Mouse (Mus musculus) right cerebral cortex, adult 18-20 months (tissue): Measurements from ENCODE around the gene Nt5c2.
A peak's percentile ranks its signal among the peaks of the same experiment; 100 is the strongest.

Source experiments
- DNase-seq: peaks from one replicate; pipeline ENCODE4 v3.0.0; 2022; ENCODE audit warnings: mixed read lengths

The Nt5c2 gene

GRCm38 (mm10) chr19:47014447-47015381 lies at the start of gene Nt5c2, which contains the start of gene Ina:
Nt5c2 (minus strand) TSS chr19:47015153.
Ina (plus strand) TSS chr19:47014698.
- peak; percentile 86 for DNase-seq

- DNase-seq: no peak
Measured at GRCm38 (mm10) chr19:47057684-47058083, 42.7 kb upstream of the Nt5c2 start.

- no peak for DNase-seq
Measured at GRCm38 (mm10) chr19:47053471-47053870, 38.5 kb upstream of the Nt5c2 start.

GRCm38 (mm10) chr19:47052927-47053326 lies 38.0 kb upstream of the Nt5c2 start:
- no peak for DNase-seq

GRCm38 (mm10) chr19:47050271-47051032 lies 35.5 kb upstream of the Nt5c2 start, which contains the start of gene Pcgf6:
Pcgf6 (minus strand) TSS chr19:47050906.
- DNase-seq: peak; percentile 90

GRCm38 (mm10) chr19:47049840-47050239 lies 34.9 kb upstream of the Nt5c2 start:
- no peak for DNase-seq

- DNase-seq: no peak
Measured at GRCm38 (mm10) chr19:47049061-47049460, 34.1 kb upstream of the Nt5c2 start.

GRCm38 (mm10) chr19:47047236-47047833 lies 32.4 kb upstream of the Nt5c2 start:
- DNase-seq: no peak

GRCm38 (mm10) chr19:47046343-47046742 lies 31.4 kb upstream of the Nt5c2 start:
- no peak for DNase-seq

GRCm38 (mm10) chr19:47043608-47044007 lies 28.7 kb upstream of the Nt5c2 start:
- DNase-seq: no peak

- peak; percentile 59 for DNase-seq
Measured at GRCm38 (mm10) chr19:47040720-47041473, 25.9 kb upstream of the Nt5c2 start.

- DNase-seq: no peak
Measured at GRCm38 (mm10) chr19:47036596-47036995, 21.6 kb upstream of the Nt5c2 start.

- peak; percentile 83 for DNase-seq
Measured at GRCm38 (mm10) chr19:47034916-47035315, 20.0 kb upstream of the Nt5c2 start.

- no peak for DNase-seq
Measured at GRCm38 (mm10) chr19:47031770-47032169, 16.8 kb upstream of the Nt5c2 start.

- no peak for DNase-seq
Measured at GRCm38 (mm10) chr19:47029796-47030195, 14.8 kb upstream of the Nt5c2 start.

- DNase-seq: no peak
Measured at GRCm38 (mm10) chr19:47026513-47026912, 11.6 kb upstream of the Nt5c2 start.

GRCm38 (mm10) chr19:47024954-47025353 lies 10.0 kb upstream of the Nt5c2 start:
- peak; percentile 75 for DNase-seq

GRCm38 (mm10) chr19:47023546-47023945 lies 8.6 kb upstream of the Nt5c2 start:
- no peak for DNase-seq

- DNase-seq: no peak
Measured at GRCm38 (mm10) chr19:47022709-47023108, 7.8 kb upstream of the Nt5c2 start.

- no peak for DNase-seq
Measured at GRCm38 (mm10) chr19:47019326-47019725, 4.4 kb upstream of the Nt5c2 start.

- no peak for DNase-seq
Measured at GRCm38 (mm10) chr19:47018330-47018729, 3.4 kb upstream of the Nt5c2 start.

GRCm38 (mm10) chr19:47017831-47018230 lies 2.9 kb upstream of the Nt5c2 start:
- no peak for DNase-seq
